Mouse (Mus musculus) midbrain, embryonic 13.5 days (tissue): ENCODE results near the gene Dnajc30. TPM values are rescaled to one million over a fixed set of nuclear protein-coding genes. Genes with fewer than 3 reads are reported as not detected.

Experiments used
- ATAC-seq: fragments of 200-750 bp; cut with Nextera tagmentation; 2 replicates; pipeline ENCODE4 v1.8.0; 2017; ENCODE audit warnings: mild to moderate bottlenecking, moderate TSS enrichment, moderate library complexity
- H3K27ac ChIP-seq: fragments of 300-500 bp; sonication (generic); 2 replicates; pipeline ENCODE4 v1.5.1; 2015; ENCODE audit warnings: inconsistent platforms, mild to moderate bottlenecking, moderate library complexity
- H3K27me3 ChIP-seq: fragments of 300-500 bp; sonication (generic); 2 replicates; pipeline ENCODE4 v1.6.1; 2015; ENCODE audit warnings: mild to moderate bottlenecking, inconsistent platforms
- H3K36me3 ChIP-seq: fragments of 300-500 bp; sonication (generic); 2 replicates; pipeline ENCODE4 v1.6.1; 2015; ENCODE audit warnings: mild to moderate bottlenecking, inconsistent platforms
- H3K4me1 ChIP-seq: fragments of 300-500 bp; sonication (generic); replicated peaks from 2 replicates; pipeline ENCODE4 v1.6.1; 2015; ENCODE audit warnings: inconsistent platforms
- H3K4me2 ChIP-seq: fragments of 300-500 bp; sonication (generic); replicated peaks from 2 replicates; pipeline ENCODE4 v1.6.1; 2015; ENCODE audit warnings: moderate library complexity, mild to moderate bottlenecking, inconsistent platforms
- H3K4me3 ChIP-seq: fragments of 300-500 bp; sonication (generic); replicated peaks from 2 replicates; pipeline ENCODE4 v1.5.1; 2015; ENCODE audit warnings: mild to moderate bottlenecking, inconsistent platforms
- H3K9ac ChIP-seq: fragments of 300-500 bp; sonication (generic); replicated peaks from 2 replicates; pipeline ENCODE4 v1.6.1; 2015; ENCODE audit warnings: mild to moderate bottlenecking, inconsistent platforms
- H3K9me3 ChIP-seq: fragments of 300-500 bp; sonication (generic); 2 replicates; pipeline ENCODE4 v1.6.1; 2016; ENCODE audit warnings: mild to moderate bottlenecking, inconsistent platforms
- WGBS: fragments of 180-500 bp; shearing (Covaris S2); methylation state at CpG from one replicate; pipeline ENCODE4 v1.1.7; 2015; 5-methylcytosine and 5-hydroxymethylcytosine counted together
- polyA plus RNA-seq: library from polyadenylated mRNA; unstranded; fragments of >200 nt; fragmentation: Nextera tagmentation; extraction: Ambion mirVana; gene quantifications from 2 replicates; pipeline ENCODE4 v1.2.1, GENCODE M21; 2015

The Dnajc30 gene
- polyA plus RNA-seq, 1 experiment from 2014 or later: 40.4 TPM

DNA sequence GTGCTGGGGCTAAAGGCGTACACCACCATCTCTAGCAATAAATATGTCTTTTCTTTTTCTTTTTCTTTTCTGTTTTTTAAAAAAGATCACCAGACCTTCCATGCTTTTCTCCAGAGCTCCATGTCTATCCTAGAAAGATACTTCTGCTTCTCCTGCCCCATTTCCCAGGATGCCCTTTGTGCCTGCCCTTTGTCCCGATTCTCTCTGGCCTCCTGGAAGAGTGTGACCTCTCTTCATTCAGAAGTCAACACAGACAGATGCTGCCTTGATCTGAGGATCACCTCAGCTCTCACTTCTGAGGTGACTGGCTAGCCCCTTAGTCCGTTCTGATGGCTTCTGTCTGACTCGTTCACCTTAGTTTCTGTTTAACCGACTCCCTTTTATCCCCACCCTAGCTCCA, 16.5 kb downstream of the Dnajc30 start:
- no peak for ATAC-seq
- 91% methylated on average over 5 of the region's 5 CpGs for WGBS
- Histone ChIP-seq H3K4me1 (peaks cover 15% of the 10 kb centered on the region), H3K36me3 (peaks cover 5% of the 10 kb centered on the region), H3K9ac (no peak overlapping the region), H3K4me3 (no peak overlapping the region), H3K27me3 (no peaks in the 10 kb centered on the region), H3K9me3 (no peaks in the 10 kb centered on the region), H3K4me2 (no peak overlapping the region), H3K27ac (no peak overlapping the region)

GRCm38 (mm10) chr5:135086871-135087270, 22.9 kb downstream of the Dnajc30 start:
- H3K9me3 ChIP-seq: no peaks in the 10 kb centered on the region
- WGBS: 75% methylated on average over 4 of the region's 4 CpGs
- H3K4me3 ChIP-seq: no peak overlapping the region
- H3K4me2 ChIP-seq: no peak overlapping the region
- H3K36me3 ChIP-seq: no peaks in the 10 kb centered on the region
- H3K4me1 ChIP-seq: 0 out of 2 replicates have a peak, but pooled peaks cover 4% of the 10 kb centered on the region
- no peak overlapping the region for H3K27ac ChIP-seq
- ATAC-seq: no peak
- H3K27me3 ChIP-seq: peaks cover 48% of the 10 kb centered on the region
- H3K9ac ChIP-seq: no peak overlapping the region

GRCm38 (mm10) chr5:135089653-135090052, 25.7 kb downstream of the Dnajc30 start, which contains the start of gene Mlxipl:
Gene Mlxipl, plus strand, starts transcription at chr5:135089890.
- Histone ChIP-seq H3K27me3 (peaks cover 58% of the 10 kb centered on the region), H3K36me3 (no peaks in the 10 kb centered on the region), H3K9ac (no peak within 1 kb of the TSS), H3K9me3 (no peaks in the 10 kb centered on the region), H3K4me1 (0 out of 2 replicates have a peak, but pooled peaks cover 4% of the 10 kb centered on the region), H3K27ac (no peak within 1 kb of the TSS), H3K4me3 (0 out of 2 replicates have a peak within 1 kb of the TSS, but pooled peaks have one; percentile 12), H3K4me2 (peak within 1 kb of the TSS; percentile 23)
- ATAC-seq: no peak
- WGBS: under 1% methylated on average over 39 of the region's 39 CpGs

DNA sequence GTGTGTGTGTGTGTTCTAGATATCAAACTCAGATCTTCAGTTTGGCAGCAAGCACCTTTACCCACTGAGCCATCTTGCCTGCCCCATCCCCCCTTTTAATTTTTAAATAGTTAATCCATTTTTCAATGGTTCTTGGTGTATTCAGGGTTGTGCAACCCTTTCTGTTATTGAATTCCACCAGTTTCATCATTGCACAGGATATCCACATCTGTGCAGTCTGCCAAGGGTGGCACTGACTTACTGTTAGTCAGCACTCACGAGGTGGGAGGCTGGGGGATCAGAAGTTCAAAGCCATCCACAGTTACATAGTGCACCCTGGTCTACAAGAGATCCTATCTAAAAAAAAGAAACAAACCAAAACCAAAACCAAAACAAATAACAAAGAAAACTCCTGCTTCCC, 37.0 kb downstream of the Dnajc30 start:
- Histone ChIP-seq H3K9me3 (no peaks in the 10 kb centered on the region), H3K27ac (no peak overlapping the region), H3K4me1 (no peaks in the 10 kb centered on the region), H3K9ac (no peak overlapping the region), H3K27me3 (peaks cover 15% of the 10 kb centered on the region), H3K4me3 (no peak overlapping the region), H3K4me2 (no peak overlapping the region), H3K36me3 (no peaks in the 10 kb centered on the region)
- 62% methylated on average over 1 of the region's 1 CpGs for WGBS
- no peak for ATAC-seq

GRCm38 (mm10) chr5:135103999-135104660, 40.1 kb downstream of the Dnajc30 start:
- 68% methylated on average over 11 of the region's 11 CpGs for WGBS
- H3K4me3 ChIP-seq: no peak overlapping the region
- peaks cover 18% of the 10 kb centered on the region for H3K4me1 ChIP-seq
- no peaks in the 10 kb centered on the region for H3K9me3 ChIP-seq
- ATAC-seq: no peak
- H3K36me3 ChIP-seq: no peaks in the 10 kb centered on the region
- no peak overlapping the region for H3K27ac ChIP-seq
- no peak overlapping the region for H3K4me2 ChIP-seq
- H3K9ac ChIP-seq: no peak overlapping the region
- H3K27me3 ChIP-seq: peaks cover 41% of the 10 kb centered on the region

GRCm38 (mm10) chr5:135106758-135107256, 42.8 kb downstream of the Dnajc30 start:
- Histone ChIP-seq H3K27ac (no peak overlapping the region), H3K4me2 (peak overlapping the region; percentile 86), H3K27me3 (peaks cover 53% of the 10 kb centered on the region), H3K9ac (peak overlapping the region; percentile 57), H3K9me3 (no peaks in the 10 kb centered on the region), H3K4me1 (peaks cover 18% of the 10 kb centered on the region), H3K4me3 (peak overlapping the region; percentile 51), H3K36me3 (no peaks in the 10 kb centered on the region)
- under 1% methylated on average over 47 of the region's 48 CpGs for WGBS
- peak; percentile 89 for ATAC-seq

GRCm38 (mm10) chr5:135107521-135108501, 43.8 kb downstream of the Dnajc30 start:
- Histone ChIP-seq H3K36me3 (no peaks in the 10 kb centered on the region), H3K9ac (no peak overlapping the region), H3K4me3 (peak overlapping the region; percentile 51; the same call in 1 of the 2 replicates), H3K4me1 (peaks cover 18% of the 10 kb centered on the region), H3K27ac (no peak overlapping the region), H3K4me2 (peak overlapping the region; percentile 86), H3K9me3 (no peaks in the 10 kb centered on the region), H3K27me3 (peaks cover 53% of the 10 kb centered on the region)
- 8% methylated on average over 40 of the region's 40 CpGs for WGBS
- ATAC-seq: peak; percentile 38; the same call in 1 of the 2 replicates

- Histone ChIP-seq H3K4me2 (no peak overlapping the region), H3K4me3 (no peak overlapping the region), H3K4me1 (peaks cover 18% of the 10 kb centered on the region), H3K27me3 (peaks cover 50% of the 10 kb centered on the region), H3K9ac (no peak overlapping the region), H3K9me3 (no peaks in the 10 kb centered on the region), H3K27ac (no peak overlapping the region), H3K36me3 (no peaks in the 10 kb centered on the region)
- 63% methylated on average over 6 of the region's 6 CpGs for WGBS
- no peak for ATAC-seq
Observed at GRCm38 (mm10) chr5:135109017-135109416, 45.0 kb downstream of the Dnajc30 start.

GRCm38 (mm10) chr5:135109426-135109825, 45.4 kb downstream of the Dnajc30 start:
- ATAC-seq: no peak
- H3K4me2 ChIP-seq: no peak overlapping the region
- WGBS: 96% methylated on average over 3 of the region's 3 CpGs
- no peaks in the 10 kb centered on the region for H3K36me3 ChIP-seq
- H3K27me3 ChIP-seq: peaks cover 50% of the 10 kb centered on the region
- H3K9ac ChIP-seq: no peak overlapping the region
- no peak overlapping the region for H3K4me3 ChIP-seq
- H3K9me3 ChIP-seq: no peaks in the 10 kb centered on the region
- H3K27ac ChIP-seq: no peak overlapping the region
- H3K4me1 ChIP-seq: peaks cover 18% of the 10 kb centered on the region

- Histone ChIP-seq H3K27ac (no peak overlapping the region), H3K4me3 (no peak overlapping the region), H3K36me3 (no peaks in the 10 kb centered on the region), H3K9me3 (no peaks in the 10 kb centered on the region), H3K27me3 (peaks cover 50% of the 10 kb centered on the region), H3K4me2 (no peak overlapping the region), H3K9ac (no peak overlapping the region), H3K4me1 (peaks cover 18% of the 10 kb centered on the region)
- 53% methylated on average over 6 of the region's 6 CpGs for WGBS
- no peak for ATAC-seq
Observed at GRCm38 (mm10) chr5:135109976-135110375, 46.0 kb downstream of the Dnajc30 start.

DNA sequence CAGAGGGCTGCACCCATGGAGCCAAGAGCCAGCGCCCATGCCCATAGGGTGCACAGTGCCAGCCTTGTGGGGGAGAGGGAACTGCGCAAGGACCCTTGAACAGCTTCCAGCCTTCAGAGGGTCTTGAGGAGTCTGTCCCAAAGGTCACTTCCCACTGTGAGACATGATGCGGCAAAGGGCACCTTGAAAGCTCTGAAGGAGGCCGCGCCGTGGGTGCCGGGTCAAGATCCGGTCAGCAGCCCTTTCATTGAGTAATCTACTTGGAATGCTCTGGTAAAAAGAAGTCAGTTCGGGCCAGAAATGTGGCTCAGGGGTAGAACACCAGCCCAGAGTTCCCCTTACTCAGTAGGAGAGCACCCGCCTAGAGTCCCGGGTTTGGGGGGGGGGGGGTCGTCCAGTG, 49.8 kb downstream of the Dnajc30 start:
- Histone ChIP-seq H3K4me2 (no peak overlapping the region), H3K27ac (no peak overlapping the region), H3K9ac (no peak overlapping the region), H3K27me3 (peaks cover 15% of the 10 kb centered on the region), H3K4me1 (no peaks in the 10 kb centered on the region), H3K36me3 (no peaks in the 10 kb centered on the region), H3K9me3 (no peaks in the 10 kb centered on the region), H3K4me3 (no peak overlapping the region)
- 89% methylated on average over 12 of the region's 12 CpGs for WGBS
- ATAC-seq: no peak

DNA sequence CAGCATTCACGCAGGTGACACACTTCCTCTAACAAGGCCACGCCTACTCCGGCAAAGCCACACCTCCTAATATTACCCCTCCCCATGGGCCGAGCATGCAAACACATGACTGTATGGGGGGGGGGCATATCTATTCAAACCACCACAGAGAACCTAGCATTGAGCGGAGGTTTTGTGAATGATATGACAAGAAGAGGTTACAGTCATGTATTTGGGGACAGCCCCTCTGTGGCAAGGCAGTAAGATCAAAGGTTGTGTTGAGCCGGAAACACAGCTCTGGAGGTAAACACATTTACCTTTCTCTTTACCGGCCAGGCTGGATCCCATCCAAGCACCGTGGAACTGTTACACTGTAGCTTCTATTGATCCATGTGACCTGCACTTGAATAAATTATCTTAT, 51.2 kb downstream of the Dnajc30 start:
- no peak overlapping the region for H3K4me2 ChIP-seq
- no peak overlapping the region for H3K9ac ChIP-seq
- no peak for ATAC-seq
- H3K4me1 ChIP-seq: no peaks in the 10 kb centered on the region
- no peaks in the 10 kb centered on the region for H3K36me3 ChIP-seq
- no peak overlapping the region for H3K27ac ChIP-seq
- H3K9me3 ChIP-seq: no peaks in the 10 kb centered on the region
- WGBS: 89% methylated on average over 8 of the region's 8 CpGs
- H3K4me3 ChIP-seq: no peak overlapping the region
- 0 out of 2 replicates have a peak, but pooled peaks cover 5% of the 10 kb centered on the region for H3K27me3 ChIP-seq
